Mouse (Mus musculus) midbrain, embryonic 16.5 days (tissue): ENCODE measurements around the gene Cldn20. TPM values are rescaled to one million over a fixed set of nuclear protein-coding genes. Genes with fewer than 3 reads are reported as not detected.

Source experiments
- ATAC-seq: fragments of 200-750 bp; cut with Nextera tagmentation; 2 replicates; pipeline ENCODE4 v1.8.0; 2017; ENCODE audit warnings: moderate TSS enrichment
- H3K27ac ChIP-seq: fragments of 300-500 bp; sonication (generic); 2 replicates; pipeline ENCODE4 v1.5.1; 2014; ENCODE audit warnings: mild to moderate bottlenecking, low read length, mixed read lengths
- H3K27me3 ChIP-seq: fragments of 300-500 bp; sonication (generic); 2 replicates; pipeline ENCODE4 v1.6.1; 2014; ENCODE audit warnings: low read depth, low read length, mixed read lengths; ENCODE audit not compliant: control insufficient read depth, insufficient read depth
- H3K36me3 ChIP-seq: fragments of 300-500 bp; sonication (generic); 2 replicates; pipeline ENCODE4 v1.6.1; 2014; ENCODE audit warnings: mild to moderate bottlenecking, low read length, moderate library complexity, mixed read lengths; ENCODE audit not compliant: control insufficient read depth, insufficient read depth
- H3K4me1 ChIP-seq: fragments of 300-500 bp; sonication (generic); 2 replicates; pipeline ENCODE4 v1.6.1; 2014; ENCODE audit warnings: mild to moderate bottlenecking, low read length, mixed read lengths; ENCODE audit not compliant: control insufficient read depth, insufficient read depth
- H3K4me2 ChIP-seq: fragments of 300-500 bp; sonication (generic); 2 replicates; pipeline ENCODE4 v1.6.1; 2014; ENCODE audit warnings: mild to moderate bottlenecking, low read length, mixed read lengths
- H3K4me3 ChIP-seq: fragments of 300-500 bp; sonication (generic); 2 replicates; pipeline ENCODE4 v1.5.1; 2014; ENCODE audit warnings: low read depth, mild to moderate bottlenecking, low read length, moderate library complexity, mixed read lengths
- H3K9ac ChIP-seq: fragments of 300-500 bp; sonication (generic); 2 replicates; pipeline ENCODE4 v1.6.1; 2014; ENCODE audit warnings: low read depth, low read length, mixed read lengths
- H3K9me3 ChIP-seq: fragments of 300-500 bp; sonication (generic); replicated peaks from 2 replicates; pipeline ENCODE4 v1.6.1; 2014; ENCODE audit warnings: mild to moderate bottlenecking, low read length, mixed read lengths; ENCODE audit not compliant: control insufficient read depth, poor library complexity, severe bottlenecking
- WGBS: fragments of 180-500 bp; shearing (Covaris S2); extraction: QIAGEN DNeasy Blood & Tissue Kit; methylation state at CpG from one replicate; pipeline ENCODE4 v1.1.7; 2014; 5-methylcytosine and 5-hydroxymethylcytosine counted together
- polyA plus RNA-seq: library from polyadenylated mRNA; unstranded; fragments of >200 nt; fragmentation: Nextera tagmentation; extraction: Ambion mirVana; gene quantifications from 2 replicates; pipeline ENCODE4 v1.2.1, GENCODE M21; 2015

Cldn20 gene
- polyA plus RNA-seq, 1 experiment from 2014 or later = 0.30 TPM

DNA sequence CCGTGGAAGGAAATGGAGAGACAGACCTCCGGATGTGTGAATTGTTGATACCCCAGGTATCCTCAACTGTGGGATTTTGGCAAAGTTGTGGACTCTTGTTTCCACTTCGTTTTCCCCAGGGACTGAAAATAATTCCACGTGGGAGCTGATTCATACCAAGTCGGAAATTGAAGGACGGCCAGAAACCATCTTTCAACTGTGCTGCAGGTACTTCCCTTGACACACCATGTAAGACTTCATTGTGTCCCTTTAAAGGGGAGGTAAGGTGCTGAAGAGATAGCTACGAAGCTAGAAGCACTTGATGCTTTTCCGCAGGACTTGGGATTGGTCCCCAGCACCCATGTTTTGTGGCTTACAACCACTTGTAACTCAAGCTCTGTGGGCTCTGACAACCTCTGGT is 16.5 kb upstream of the Cldn20 start:
- Histone ChIP-seq H3K27me3 (no peaks in the 10 kb centered on the region), H3K4me3 (no peak overlapping the region), H3K4me2 (no peak overlapping the region), H3K9ac (no peak overlapping the region), H3K4me1 (no peaks in the 10 kb centered on the region), H3K9me3 (no peaks in the 10 kb centered on the region), H3K27ac (no peak overlapping the region), H3K36me3 (no peaks in the 10 kb centered on the region)
- 94% methylated on average over 8 of the region's 8 CpGs for WGBS
- no peak for ATAC-seq

DNA sequence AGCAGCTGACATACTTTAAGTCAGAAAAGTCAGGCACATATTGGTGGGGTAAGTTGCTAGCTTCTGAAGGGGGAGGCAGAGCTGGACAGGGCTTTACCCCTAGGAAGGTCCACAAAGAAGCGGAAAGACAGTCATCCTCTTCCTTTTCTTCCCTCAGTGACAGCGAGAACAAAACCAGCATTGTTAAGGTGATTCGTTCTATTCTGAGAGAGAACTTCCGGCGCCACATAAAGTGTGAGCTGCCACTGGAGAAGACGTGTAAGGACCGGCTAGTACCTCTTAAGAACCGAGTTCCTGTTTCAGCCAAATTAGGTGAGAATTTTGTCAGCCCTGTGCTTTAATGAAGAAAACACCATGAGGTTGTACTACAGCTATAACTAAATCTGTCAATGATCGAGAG is 15.9 kb upstream of the Cldn20 start:
- no peak for ATAC-seq
- no peaks in the 10 kb centered on the region for H3K36me3 ChIP-seq
- no peak overlapping the region for H3K27ac ChIP-seq
- no peaks in the 10 kb centered on the region for H3K4me1 ChIP-seq
- WGBS = 34% methylated on average over 9 of the region's 9 CpGs
- no peaks in the 10 kb centered on the region for H3K9me3 ChIP-seq
- H3K9ac ChIP-seq = no peak overlapping the region
- no peak overlapping the region for H3K4me2 ChIP-seq
- no peak overlapping the region for H3K4me3 ChIP-seq
- H3K27me3 ChIP-seq = no peaks in the 10 kb centered on the region

GRCm38 (mm10) chr17:3520344-3520743 is 12.0 kb upstream of the Cldn20 start:
- Histone ChIP-seq H3K4me3 (no peak overlapping the region), H3K4me2 (no peak overlapping the region), H3K36me3 (no peaks in the 10 kb centered on the region), H3K9me3 (no peaks in the 10 kb centered on the region), H3K27ac (no peak overlapping the region), H3K4me1 (no peaks in the 10 kb centered on the region), H3K9ac (no peak overlapping the region), H3K27me3 (no peaks in the 10 kb centered on the region)
- no peak for ATAC-seq
- WGBS = 93% methylated on average over 5 of the region's 5 CpGs

DNA sequence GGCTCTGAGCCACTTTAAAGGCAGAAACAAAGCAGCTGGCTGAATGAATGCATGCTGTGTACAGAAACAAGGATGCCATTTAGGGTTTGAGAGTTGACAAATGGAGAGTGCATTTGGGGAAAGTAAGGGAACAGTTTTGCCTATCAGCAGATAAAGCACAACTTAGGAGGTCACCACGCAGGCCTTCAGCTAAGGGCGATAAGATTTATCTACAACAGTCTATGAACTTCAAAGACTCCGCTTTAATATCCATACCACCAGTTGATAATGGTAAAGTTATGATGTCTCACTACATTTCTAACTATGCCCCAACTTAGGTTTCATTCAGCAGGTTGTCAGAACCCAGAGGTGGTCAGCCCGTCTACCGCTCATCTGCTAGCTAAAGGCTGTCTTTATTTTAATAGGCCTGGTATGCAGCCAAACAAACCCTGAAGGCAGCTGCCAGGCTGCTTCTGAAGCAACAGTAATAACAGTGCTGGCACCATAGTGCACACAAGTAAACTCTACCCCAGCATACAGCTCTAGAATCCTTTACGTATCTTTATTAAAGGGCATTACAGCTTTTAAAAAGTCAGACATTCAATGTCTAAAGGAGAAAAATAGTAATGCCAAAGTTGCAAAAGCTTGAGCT is 4.4 kb upstream of the Cldn20 start:
- Histone ChIP-seq H3K4me1 (no peaks in the 10 kb centered on the region), H3K27ac (no peak overlapping the region), H3K9ac (no peak overlapping the region), H3K36me3 (no peaks in the 10 kb centered on the region), H3K9me3 (no peaks in the 10 kb centered on the region), H3K4me2 (no peak overlapping the region), H3K4me3 (no peak overlapping the region), H3K27me3 (no peaks in the 10 kb centered on the region)
- 80% methylated on average over 6 of the region's 6 CpGs for WGBS
- ATAC-seq = no peak

- Histone ChIP-seq H3K27ac (no peak overlapping the region), H3K9me3 (no peaks in the 10 kb centered on the region), H3K27me3 (no peaks in the 10 kb centered on the region), H3K4me2 (no peak overlapping the region), H3K4me1 (no peaks in the 10 kb centered on the region), H3K36me3 (no peaks in the 10 kb centered on the region), H3K4me3 (no peak overlapping the region), H3K9ac (no peak overlapping the region)
- no peak for ATAC-seq
- WGBS = 69% methylated on average over 3 of the region's 3 CpGs
These were observed 2.8 kb upstream of the Cldn20 start for GRCm38 (mm10) chr17:3529523-3529922.

GRCm38 (mm10) chr17:3530549-3530948 is 1.8 kb upstream of the Cldn20 start:
- Histone ChIP-seq H3K9ac (no peak overlapping the region), H3K27ac (no peak overlapping the region), H3K4me2 (no peak overlapping the region), H3K36me3 (no peaks in the 10 kb centered on the region), H3K4me3 (no peak overlapping the region), H3K27me3 (no peaks in the 10 kb centered on the region), H3K4me1 (no peaks in the 10 kb centered on the region), H3K9me3 (no peaks in the 10 kb centered on the region)
- WGBS = 56% methylated on average over 7 of the region's 7 CpGs
- no peak for ATAC-seq

- Histone ChIP-seq H3K9ac (no peak overlapping the region), H3K4me2 (no peak overlapping the region), H3K27ac (no peak overlapping the region), H3K4me3 (no peak overlapping the region), H3K9me3 (no peaks in the 10 kb centered on the region), H3K27me3 (no peaks in the 10 kb centered on the region), H3K36me3 (no peaks in the 10 kb centered on the region), H3K4me1 (no peaks in the 10 kb centered on the region)
- ATAC-seq = no peak
- 67% methylated on average over 1 of the region's 1 CpGs for WGBS
These were observed 713 bp upstream of the Cldn20 start for GRCm38 (mm10) chr17:3531641-3532040.

- Histone ChIP-seq H3K4me2 (no peak overlapping the region), H3K4me3 (no peak overlapping the region), H3K27me3 (no peaks in the 10 kb centered on the region), H3K27ac (no peak overlapping the region), H3K36me3 (no peaks in the 10 kb centered on the region), H3K4me1 (no peaks in the 10 kb centered on the region), H3K9me3 (no peaks in the 10 kb centered on the region), H3K9ac (no peak overlapping the region)
- 21% methylated on average over 1 of the region's 1 CpGs for WGBS
- no peak for ATAC-seq
These were observed 1.1 kb downstream of the Cldn20 start for GRCm38 (mm10) chr17:3533425-3533824.

DNA sequence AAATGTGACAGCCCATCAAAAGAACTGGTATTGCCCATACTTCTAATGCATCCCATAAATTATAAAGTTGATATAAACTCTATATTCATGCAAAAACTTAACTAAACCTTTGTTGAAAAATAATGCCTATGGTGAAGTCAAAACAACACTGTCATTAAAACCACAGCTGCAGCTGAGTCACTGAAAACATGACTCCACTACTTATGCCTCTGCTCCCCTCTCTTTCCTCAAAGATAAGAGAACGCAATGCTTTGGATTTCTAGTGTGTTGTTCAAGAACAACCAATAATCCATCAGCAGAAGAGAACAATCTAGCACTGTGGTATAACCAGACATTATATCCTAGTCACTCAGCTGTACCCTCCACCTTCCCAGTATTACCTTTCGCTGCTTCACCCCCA is 8.0 kb downstream of the Cldn20 start:
- H3K9me3 ChIP-seq = no peaks in the 10 kb centered on the region
- no peak for ATAC-seq
- no peaks in the 10 kb centered on the region for H3K36me3 ChIP-seq
- no peaks in the 10 kb centered on the region for H3K27me3 ChIP-seq
- no peak overlapping the region for H3K4me3 ChIP-seq
- 99% methylated on average over 2 of the region's 2 CpGs for WGBS
- no peak overlapping the region for H3K9ac ChIP-seq
- no peak overlapping the region for H3K4me2 ChIP-seq
- H3K4me1 ChIP-seq = no peaks in the 10 kb centered on the region
- H3K27ac ChIP-seq = no peak overlapping the region
